Mouse (Mus musculus) spleen, postnatal 10 days (tissue): Measurements from ENCODE around the gene 1500011B03Rik.
"Not testable (repeated sequence)": the region's sequence is repeated elsewhere in the genome, so short reads cannot be mapped to it uniquely, and the experiment has no call there.

Experiments used
- DNase-seq, 2 experiments: peaks; one replicate each; pipeline ENCODE4 v3.0.0; 2021 to 2022; ENCODE audit warnings: low spot score in 2 of 2

Gene 1500011B03Rik

GRCm38 (mm10) chr5:114822796-114823688, at the start of gene 1500011B03Rik:
Gene 1500011B03Rik, minus strand, starts transcription at chr5:114823468.
- DNase-seq: peak; percentile 55 to 83

- no peak for DNase-seq
Observed at GRCm38 (mm10) chr5:114865279-114865678, 42.0 kb upstream of the 1500011B03Rik start.

- no peak for DNase-seq
Observed at GRCm38 (mm10) chr5:114864813-114865212, 41.5 kb upstream of the 1500011B03Rik start.

GRCm38 (mm10) chr5:114861730-114862129, 38.5 kb upstream of the 1500011B03Rik start:
- DNase-seq: no peak

- DNase-seq: peak; percentile 28 to 78
Observed at GRCm38 (mm10) chr5:114859253-114859652, 36.0 kb upstream of the 1500011B03Rik start.

GRCm38 (mm10) chr5:114858582-114858981, 35.3 kb upstream of the 1500011B03Rik start, which contains the start of gene Gm9936:
Gene Gm9936, minus strand, starts transcription at chr5:114858682.
- no peak for DNase-seq

GRCm38 (mm10) chr5:114853364-114853763, 30.1 kb upstream of the 1500011B03Rik start, which contains the start of gene 4930519G04Rik:
Gene 4930519G04Rik, plus strand, starts transcription at chr5:114853664.
- DNase-seq: not testable (repeated sequence)

- DNase-seq: no peak
Observed at GRCm38 (mm10) chr5:114851565-114852236, 28.4 kb upstream of the 1500011B03Rik start.

- not testable (repeated sequence) for DNase-seq
Observed at GRCm38 (mm10) chr5:114844371-114844770, 21.1 kb upstream of the 1500011B03Rik start.

- no peak for DNase-seq
Observed at GRCm38 (mm10) chr5:114842674-114843073, 19.4 kb upstream of the 1500011B03Rik start.

- not testable (repeated sequence) for DNase-seq
Observed at GRCm38 (mm10) chr5:114842155-114842554, 18.9 kb upstream of the 1500011B03Rik start.

- not testable (repeated sequence) for DNase-seq
Observed at GRCm38 (mm10) chr5:114840481-114840880, 17.2 kb upstream of the 1500011B03Rik start.

- DNase-seq: no peak
Observed at GRCm38 (mm10) chr5:114836886-114837285, 13.6 kb upstream of the 1500011B03Rik start.

- no peak for DNase-seq
Observed at GRCm38 (mm10) chr5:114829740-114830139, 6.5 kb upstream of the 1500011B03Rik start.

GRCm38 (mm10) chr5:114827427-114827826, 4.2 kb upstream of the 1500011B03Rik start:
- DNase-seq: no peak

GRCm38 (mm10) chr5:114825978-114826691, 2.9 kb upstream of the 1500011B03Rik start:
- DNase-seq: peak; percentile 61 to 92

GRCm38 (mm10) chr5:114824197-114824596, 929 bp upstream of the 1500011B03Rik start:
- peak; percentile 50 to 70 for DNase-seq

GRCm38 (mm10) chr5:114818124-114818523, 5.1 kb downstream of the 1500011B03Rik start:
- no peak for DNase-seq

- DNase-seq: no peak
Observed at GRCm38 (mm10) chr5:114816599-114816998, 6.7 kb downstream of the 1500011B03Rik start.

GRCm38 (mm10) chr5:114813525-114814181, 9.6 kb downstream of the 1500011B03Rik start:
- peak; percentile 72 to 89 for DNase-seq

- no peak for DNase-seq
Observed at GRCm38 (mm10) chr5:114809826-114810225, 13.4 kb downstream of the 1500011B03Rik start.
